Comparison of ENCODE assay signal across 11 mouse cellular contexts in the genomic region with DNA sequence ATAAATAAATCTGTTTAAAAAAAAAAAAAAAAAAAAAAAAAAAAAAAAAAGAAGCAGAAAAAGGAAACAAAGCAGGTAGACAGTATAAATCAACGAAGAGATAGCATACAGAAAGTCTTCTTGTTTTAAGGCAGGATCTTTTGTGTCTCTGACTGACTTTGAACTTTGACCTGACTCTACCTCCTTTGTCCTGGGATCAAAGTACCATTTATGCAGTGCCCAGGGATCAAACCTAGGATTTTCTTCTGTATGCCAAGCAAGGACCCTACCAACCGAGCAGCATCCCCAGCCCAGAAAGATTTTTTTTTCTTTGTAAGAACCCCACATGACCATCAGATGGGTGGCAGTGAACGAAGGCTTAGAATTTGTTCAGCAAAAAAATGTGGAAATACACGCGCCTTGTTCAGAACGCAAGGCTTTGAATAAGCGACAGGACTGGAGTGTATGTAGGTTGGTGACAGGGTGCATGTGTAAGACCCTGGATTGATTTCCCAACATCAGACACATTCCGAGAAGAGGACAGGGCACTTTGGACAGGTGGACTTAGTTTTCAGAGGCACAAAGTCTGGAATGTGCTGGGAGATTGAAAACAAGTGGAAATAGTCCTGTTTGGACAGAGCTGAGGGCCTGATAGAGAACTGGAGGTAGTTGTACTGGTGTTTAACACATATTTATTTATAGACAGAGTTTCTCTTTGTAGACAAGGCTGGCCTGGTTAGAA. TPM values are rescaled to one million over a fixed set of nuclear protein-coding genes. Genes with fewer than 3 reads are reported as not detected.
DNase-seq lines count a peak whose midpoint lies in the region; ATAC-seq and TF ChIP-seq lines count a peak whose summit lies in the region.
"Had no signal": no experiment of that assay in that cellular context is flagged by ENCODE, and none has a peak within 500 bp of the region (broad histone marks: within the 10 kb centered on the region; RNA-seq: fewer than 3 reads in every experiment).

No protein-coding gene starts in this region.

- H3K4me1 ChIP-seq in heart, embryonic 11.5 days (ENCODE audit: control insufficient read depth, insufficient read depth, low read length): peaks cover 12% of the 10 kb centered on the region
- H3K4me1 ChIP-seq in lung, embryonic 15.5 days: peaks cover 16% of the 10 kb centered on the region
- H3K4me1 ChIP-seq in limb, embryonic 10.5 days: peaks cover 22% of the 10 kb centered on the region

- 0 out of 2 replicates have a peak overlapping the region, but pooled peaks have one; percentile 1 for H3K9ac ChIP-seq in heart, embryonic 11.5 days (ENCODE audit: low read depth, low read length)
- H3K9ac ChIP-seq in lung, embryonic 15.5 days: no peak overlapping the region
- H3K9ac ChIP-seq: stomach, embryonic 15.5 days had no signal

- peak overlapping the region; percentile 95 for H3K4me2 ChIP-seq in heart, embryonic 11.5 days
- H3K4me2 ChIP-seq in lung, embryonic 15.5 days: 0 out of 2 replicates have a peak overlapping the region, but pooled peaks have one; percentile 90
- H3K4me2 ChIP-seq in myocyte (ENCODE audit: low read depth): peak overlapping the region; percentile 84

- H3K27me3 ChIP-seq in heart, embryonic 11.5 days (ENCODE audit: control insufficient read depth, insufficient read depth, low read length): no peaks in the 10 kb centered on the region
- H3K27me3 ChIP-seq in lung, embryonic 15.5 days: no peaks in the 10 kb centered on the region
- H3K27me3 ChIP-seq in limb, embryonic 10.5 days (ENCODE audit: low read depth, poor library complexity, severe bottlenecking): no peaks in the 10 kb centered on the region
- no peaks in the 10 kb centered on the region for H3K27me3 ChIP-seq in myocyte (ENCODE audit: control insufficient read depth, insufficient read depth, insufficient read length)
- H3K27me3 ChIP-seq: stomach, embryonic 15.5 days had no signal

- 82% methylated on average over 8 of the region's 8 CpGs for WGBS in heart, embryonic 11.5 days (ENCODE audit: insufficient replicate concordance)
- 74% methylated on average over 8 of the region's 8 CpGs for WGBS in lung, embryonic 15.5 days
- WGBS in limb, embryonic 10.5 days: 84% methylated on average over 8 of the region's 8 CpGs

- no peaks in the 10 kb centered on the region; the same call in 1 of the 2 replicates for H3K9me3 ChIP-seq in heart, embryonic 11.5 days (replicated peaks; ENCODE audit: control insufficient read depth, low read length)
- H3K9me3 ChIP-seq in lung, embryonic 15.5 days: no peaks in the 10 kb centered on the region
- H3K9me3 ChIP-seq in limb, embryonic 10.5 days (replicated peaks): no peaks in the 10 kb centered on the region
- H3K9me3 ChIP-seq: stomach, embryonic 15.5 days had no signal

- no peak for ATAC-seq in heart, embryonic 11.5 days (replicated peaks; ENCODE audit: insufficient number of reproducible peaks, low FRiP score, low TSS enrichment)
- no peak for ATAC-seq in lung, embryonic 15.5 days (ENCODE audit: borderline replicate concordance, extremely low read depth, low FRiP score, low TSS enrichment)

- intact Hi-C loops in heart, postnatal 36 days (cut with DNase I): no loop called here

- no peak overlapping the region for H3ac ChIP-seq in myocyte (ENCODE audit: control insufficient read depth, insufficient read length)

- no peaks in the 10 kb centered on the region for H3K36me3 ChIP-seq in heart, embryonic 11.5 days (ENCODE audit: control insufficient read depth, insufficient read depth, low read length)
- no peaks in the 10 kb centered on the region; the same call in 1 of the 2 replicates for H3K36me3 ChIP-seq in lung, embryonic 15.5 days
- peaks cover 5% of the 10 kb centered on the region for H3K36me3 ChIP-seq in limb, embryonic 10.5 days
- H3K36me3 ChIP-seq in myocyte (ENCODE audit: control insufficient read depth, insufficient read depth): no peaks in the 10 kb centered on the region

- H3K79me2 ChIP-seq in myocyte (ENCODE audit: control insufficient read depth, insufficient read depth): no peaks in the 10 kb centered on the region

- TF ChIP-seq POLR2A in myocyte (IDR thresholded peaks at IDR 0.05; ENCODE audit: insufficient read length, low read depth): no peak

- no peak for DNase-seq in heart, postnatal 36 days
- no peak for DNase-seq in lung, postnatal 25 days (ENCODE audit: low spot score)
- no peak for DNase-seq in limb, embryonic 10.5 days (ENCODE audit: low spot score)
- no peak for DNase-seq in adrenal gland, postnatal 36 days
- no peak for DNase-seq in spleen, postnatal 36 days (ENCODE audit: low spot score in 2 of 2)
- DNase-seq: cerebellum, postnatal 36 days; layer of hippocampus, adult 9-11 months had no signal

- H3K4me3 ChIP-seq in heart, embryonic 11.5 days (ENCODE audit: low read depth, low read length): peak overlapping the region; percentile 10; the same call in 1 of the 2 replicates
- no peak overlapping the region for H3K4me3 ChIP-seq in lung, embryonic 15.5 days
- 0 out of 2 replicates have a peak overlapping the region, but pooled peaks have one; percentile 89 for H3K4me3 ChIP-seq in limb, embryonic 10.5 days
- no peak overlapping the region for H3K4me3 ChIP-seq in myocyte

- H3K27ac ChIP-seq in heart, embryonic 11.5 days (ENCODE audit: low read depth, low read length): peak overlapping the region; percentile 94
- H3K27ac ChIP-seq in lung, embryonic 15.5 days: peak overlapping the region; percentile 90; the same call in 1 of the 2 replicates
- H3K27ac ChIP-seq in limb, embryonic 10.5 days: peak overlapping the region; percentile 98

TF ChIP-seq in myocyte, 11 proteins besides CTCF, POLR2A, EP300 and RAD21:
- TF ChIP-seq TCF3 (IDR thresholded peaks at IDR 0.05; ENCODE audit: insufficient read length, low read depth): no peak
- no peak for TF ChIP-seq MYOD1 (IDR thresholded peaks at IDR 0.05; ENCODE audit: control insufficient read depth in 1 of 3, insufficient read length in 2 of 3, low read depth in 2 of 3)
- no peak for TF ChIP-seq CEBPB (IDR thresholded peaks at IDR 0.05; ENCODE audit: insufficient read depth, poor library complexity, severe bottlenecking)
- TF ChIP-seq MYOG (IDR thresholded peaks at IDR 0.05; ENCODE audit: control insufficient read depth in 1 of 3, insufficient read depth in 1 of 3, insufficient read length in 2 of 3, low read depth in 2 of 3): no peak
- TF ChIP-seq E2F4 (IDR thresholded peaks at IDR 0.05; ENCODE audit: insufficient read depth): no peak
- no peak for TF ChIP-seq MAX (IDR thresholded peaks at IDR 0.05; ENCODE audit: low read depth)
- no peak for TF ChIP-seq POLR2AphosphoS2 (IDR thresholded peaks at IDR 0.05; ENCODE audit: insufficient read length, low read depth)
- TF ChIP-seq USF1 (IDR thresholded peaks at IDR 0.05; ENCODE audit: low read depth): no peak
- TF ChIP-seq TCF12 (IDR thresholded peaks at IDR 0.05; ENCODE audit: insufficient read depth, poor library complexity, severe bottlenecking): no peak
- no peak for TF ChIP-seq SRF (IDR thresholded peaks at IDR 0.05; ENCODE audit: control insufficient read depth, insufficient read length, low read depth)

RNA-seq across cellular contexts. Expression of a gene that starts 2.1 kb away (rescaled TPM):
- 23.5 and 27.3 TPM in 2 replicates for polyA plus RNA-seq in heart, embryonic 11.5 days (2014; fragmentation: Nextera tagmentation; extraction: Ambion mirVana)
- total RNA-seq in heart, postnatal 36 days (2021): 10 to 100 TPM; 22.3 to 36.3 TPM
- 16.3 and 17.2 TPM in 2 replicates for polyA plus RNA-seq in lung, embryonic 15.5 days (2015; fragmentation: Nextera tagmentation; extraction: Ambion mirVana)
- 27.4 and 31.0 TPM in 2 replicates for polyA plus RNA-seq in limb, embryonic 10.5 days (2016; fragmentation: Nextera tagmentation; extraction: Ambion mirVana)
- 16.3 TPM for polyA plus RNA-seq in myocyte (2012; fragmentation: generic; extraction: Trizol)
- 100 to 1,000 TPM; 162 to 206 TPM for total RNA-seq in adrenal gland, postnatal 36 days (2021)

Comparison
In these comparisons a context has a peak if more than half of its experiments do, and no peak if none do; other contexts are left out.
1. H3K4me3 ChIP-seq: peak in heart, embryonic 11.5 days (single experiment) and limb, embryonic 10.5 days (single experiment); none in lung, embryonic 15.5 days (single experiment) and myocyte (single experiment).
2. Peak in every context shown above with its lines, with median percentiles within 50 percentile points of each other: H3K27ac ChIP-seq and H3K4me2 ChIP-seq.